Mouse (Mus musculus): ENCODE results near the gene Plppr2. TPM values are rescaled to one million over a fixed set of nuclear protein-coding genes. Genes with fewer than 3 reads are reported as not detected.

Plppr2 gene
- polyA plus RNA-seq, 2 experiments: 1.3 to 2.6 TPM

- no peak for TF ChIP-seq CTCF (IDR thresholded peaks at IDR 0.05; ENCODE audit: low read depth)
- no peak for TF ChIP-seq EP300 (IDR thresholded peaks at IDR 0.05; ENCODE audit: low read depth)
- Histone ChIP-seq H3K36me3 (replicated peaks; ENCODE audit: control insufficient read depth, insufficient read depth, low read depth) (no peaks in the 10 kb centered on the region), H3K4me2 (ENCODE audit: low read depth) (no peak overlapping the region), H3K4me1 (replicated peaks; ENCODE audit: control insufficient read depth in 2 of 2, insufficient read depth in 2 of 2, low read length in 1 of 2) (no peaks in the 10 kb centered on the region; a peak in 2 of 4 replicates), H3K27me3 (ENCODE audit: control insufficient read depth, insufficient read depth, low read length) (no peaks in the 10 kb centered on the region), H3K4me3 (ENCODE audit: insufficient read depth in 1 of 2, low read depth in 2 of 2, low read length in 2 of 2) (no peak overlapping the region), H3K9me3 (ENCODE audit: control insufficient read depth, low read length) (no peaks in the 10 kb centered on the region), H3K9ac (replicated peaks) (no peak overlapping the region), H3K27ac (no peak overlapping the region)
- ATAC-seq (ENCODE audit: insufficient read depth) (no peak), DNase-seq (ENCODE audit: low read depth in 3 of 3, low spot score in 3 of 3) (no peak)
- 54% methylated on average over 4 of the region's 4 CpGs for WGBS (ENCODE audit: insufficient replicate concordance)
Measured at GRCm38 (mm10) chr9:21938234-21938855, 1.5 kb downstream of the Plppr2 start.

GRCm38 (mm10) chr9:21943046-21943445 is 6.2 kb downstream of the Plppr2 start:
- WGBS (ENCODE audit: insufficient replicate concordance): 59% methylated on average over 12 of the region's 12 CpGs
- H3K36me3 ChIP-seq (replicated peaks; ENCODE audit: control insufficient read depth, insufficient read depth, low read depth): no peaks in the 10 kb centered on the region
- H3K4me2 ChIP-seq (ENCODE audit: low read depth): no peak overlapping the region
- H3K4me3 ChIP-seq (ENCODE audit: insufficient read depth in 1 of 2, low read depth in 2 of 2, low read length in 2 of 2): no peak overlapping the region
- H3K27me3 ChIP-seq (ENCODE audit: control insufficient read depth, insufficient read depth, low read length): no peaks in the 10 kb centered on the region; the same call in 1 of the 2 replicates
- H3K4me1 ChIP-seq (replicated peaks; ENCODE audit: control insufficient read depth in 2 of 2, insufficient read depth in 2 of 2, low read length in 1 of 2): 0 out of 4 replicates have a peak, but pooled peaks cover 0 to 2% of the 10 kb centered on the region in 2 experiments
- no peak for ATAC-seq (ENCODE audit: insufficient read depth)
- no peak overlapping the region for H3K27ac ChIP-seq
- no peak for TF ChIP-seq EP300 (IDR thresholded peaks at IDR 0.05; ENCODE audit: low read depth)
- no peak for TF ChIP-seq CTCF (IDR thresholded peaks at IDR 0.05; ENCODE audit: low read depth)
- DNase-seq (ENCODE audit: low read depth in 3 of 3, low spot score in 3 of 3): no peak
- no peaks in the 10 kb centered on the region for H3K9me3 ChIP-seq (ENCODE audit: control insufficient read depth, low read length)
- H3K9ac ChIP-seq (replicated peaks): no peak overlapping the region

- Histone ChIP-seq H3K4me2 (ENCODE audit: low read depth) (no peak overlapping the region), H3K9me3 (ENCODE audit: control insufficient read depth, low read length) (no peaks in the 10 kb centered on the region), H3K27ac (no peak overlapping the region), H3K9ac (replicated peaks) (no peak overlapping the region), H3K4me1 (replicated peaks; ENCODE audit: control insufficient read depth in 2 of 2, insufficient read depth in 2 of 2, low read length in 1 of 2) (0 out of 4 replicates have a peak, but pooled peaks cover 0 to 2% of the 10 kb centered on the region in 2 experiments), H3K27me3 (ENCODE audit: control insufficient read depth, insufficient read depth, low read length) (no peaks in the 10 kb centered on the region; the same call in 1 of the 2 replicates), H3K4me3 (ENCODE audit: insufficient read depth in 1 of 2, low read depth in 2 of 2, low read length in 2 of 2) (no peak overlapping the region), H3K36me3 (replicated peaks; ENCODE audit: control insufficient read depth, insufficient read depth, low read depth) (no peaks in the 10 kb centered on the region)
- TF ChIP-seq EP300 (IDR thresholded peaks at IDR 0.05; ENCODE audit: low read depth) (no peak), CTCF (IDR thresholded peaks at IDR 0.05; ENCODE audit: low read depth) (no peak)
- no peak for DNase-seq (ENCODE audit: low read depth in 3 of 3, low spot score in 3 of 3)
- no peak for ATAC-seq (ENCODE audit: insufficient read depth)
- 41% methylated on average over 12 of the region's 12 CpGs for WGBS (ENCODE audit: insufficient replicate concordance)
Measured at GRCm38 (mm10) chr9:21943638-21944037, 6.8 kb downstream of the Plppr2 start.

GRCm38 (mm10) chr9:21944267-21944666 is 7.4 kb downstream of the Plppr2 start:
- ATAC-seq (ENCODE audit: insufficient read depth) (no peak), DNase-seq (ENCODE audit: low read depth in 3 of 3, low spot score in 3 of 3) (no peak)
- no peaks in the 10 kb centered on the region for H3K36me3 ChIP-seq (replicated peaks; ENCODE audit: control insufficient read depth, insufficient read depth, low read depth)
- no peaks in the 10 kb centered on the region for H3K9me3 ChIP-seq (ENCODE audit: control insufficient read depth, low read length)
- TF ChIP-seq EP300 (IDR thresholded peaks at IDR 0.05; ENCODE audit: low read depth): no peak
- TF ChIP-seq CTCF (IDR thresholded peaks at IDR 0.05; ENCODE audit: low read depth): no peak
- H3K27me3 ChIP-seq (ENCODE audit: control insufficient read depth, insufficient read depth, low read length): no peaks in the 10 kb centered on the region; the same call in 1 of the 2 replicates
- no peak overlapping the region for H3K27ac ChIP-seq
- H3K9ac ChIP-seq (replicated peaks): no peak overlapping the region
- 18% methylated on average over 23 of the region's 23 CpGs for WGBS (ENCODE audit: insufficient replicate concordance)
- no peak overlapping the region for H3K4me3 ChIP-seq (ENCODE audit: insufficient read depth in 1 of 2, low read depth in 2 of 2, low read length in 2 of 2)
- no peak overlapping the region for H3K4me2 ChIP-seq (ENCODE audit: low read depth)
- 0 out of 4 replicates have a peak, but pooled peaks cover 0 to 2% of the 10 kb centered on the region in 2 experiments for H3K4me1 ChIP-seq (replicated peaks; ENCODE audit: control insufficient read depth in 2 of 2, insufficient read depth in 2 of 2, low read length in 1 of 2)

GRCm38 (mm10) chr9:21947540-21948130 is 10.8 kb downstream of the Plppr2 start:
- Histone ChIP-seq H3K36me3 (replicated peaks; ENCODE audit: control insufficient read depth, insufficient read depth, low read depth) (no peaks in the 10 kb centered on the region), H3K27ac (no peak overlapping the region), H3K4me3 (ENCODE audit: insufficient read depth in 1 of 2, low read depth in 2 of 2, low read length in 2 of 2) (no peak overlapping the region), H3K27me3 (ENCODE audit: control insufficient read depth, insufficient read depth, low read length) (no peaks in the 10 kb centered on the region; the same call in 1 of the 2 replicates), H3K9ac (replicated peaks) (no peak overlapping the region), H3K4me2 (ENCODE audit: low read depth) (peak overlapping the region; percentile 32), H3K9me3 (ENCODE audit: control insufficient read depth, low read length) (no peaks in the 10 kb centered on the region), H3K4me1 (replicated peaks; ENCODE audit: control insufficient read depth in 2 of 2, insufficient read depth in 2 of 2, low read length in 1 of 2) (0 out of 4 replicates have a peak, but pooled peaks cover 0 to 2% of the 10 kb centered on the region in 2 experiments)
- TF ChIP-seq EP300 (IDR thresholded peaks at IDR 0.05; ENCODE audit: low read depth): no peak
- ATAC-seq (ENCODE audit: insufficient read depth) (no peak; the same call in 1 of the 2 replicates), DNase-seq (ENCODE audit: low read depth in 3 of 3, low spot score in 3 of 3) (no peak)
- 2% methylated on average over 25 of the region's 28 CpGs for WGBS (ENCODE audit: insufficient replicate concordance)

Data from liver, embryonic 14.5 days (tissue).